Mouse (Mus musculus) intestine, embryonic 15.5 days (tissue): ENCODE measurements around the gene Gm10392. TPM values are rescaled to one million over a fixed set of nuclear protein-coding genes. Genes with fewer than 3 reads are reported as not detected.
"Not testable (repeated sequence)": the region's sequence is repeated elsewhere in the genome, so short reads cannot be mapped to it uniquely, and the experiment has no call there.

ENCODE experiments used
- ATAC-seq: fragments of 200-750 bp; cut with Nextera tagmentation; 2 replicates; pipeline ENCODE4 v1.8.0; 2017; ENCODE audit warnings: moderate TSS enrichment, moderate library complexity
- H3K27ac ChIP-seq: fragments of 300-500 bp; sonication (generic); 2 replicates; pipeline ENCODE4 v1.5.1; 2015; ENCODE audit warnings: mild to moderate bottlenecking, inconsistent platforms
- H3K27me3 ChIP-seq: fragments of 300-500 bp; sonication (generic); replicated peaks from 2 replicates; pipeline ENCODE4 v1.6.1; 2015; ENCODE audit warnings: inconsistent platforms
- H3K36me3 ChIP-seq: fragments of 300-500 bp; sonication (generic); 2 replicates; pipeline ENCODE4 v1.6.1; 2015; ENCODE audit warnings: inconsistent platforms
- H3K4me1 ChIP-seq: fragments of 300-500 bp; sonication (generic); replicated peaks from 2 replicates; pipeline ENCODE4 v1.6.1; 2015; ENCODE audit warnings: inconsistent platforms
- H3K4me2 ChIP-seq: fragments of 300-500 bp; sonication (generic); replicated peaks from 2 replicates; pipeline ENCODE4 v1.6.1; 2015; ENCODE audit warnings: mild to moderate bottlenecking, inconsistent platforms
- H3K4me3 ChIP-seq: fragments of 300-500 bp; sonication (generic); replicated peaks from 2 replicates; pipeline ENCODE4 v1.5.1; 2015; ENCODE audit warnings: inconsistent platforms
- H3K9ac ChIP-seq: fragments of 300-500 bp; sonication (generic); 2 replicates; pipeline ENCODE4 v1.6.1; 2015; ENCODE audit warnings: inconsistent platforms
- H3K9me3 ChIP-seq: fragments of 300-500 bp; sonication (generic); 2 replicates; pipeline ENCODE4 v1.6.1; 2016; ENCODE audit warnings: inconsistent platforms
- WGBS: fragments of 180-500 bp; shearing (Covaris S2); methylation state at CpG from one replicate; pipeline ENCODE4 v1.1.7; 2015; 5-methylcytosine and 5-hydroxymethylcytosine counted together
- polyA plus RNA-seq: library from polyadenylated mRNA; unstranded; fragments of >200 nt; fragmentation: Nextera tagmentation; extraction: Ambion mirVana; gene quantifications from 2 replicates; pipeline ENCODE4 v1.2.1, GENCODE M21; 2015

The Gm10392 gene
- polyA plus RNA-seq: not detected in 2 replicates

GRCm38 (mm10) chr11:77519043-77519442 lies at the start of gene Gm10392:
Gm10392 (minus strand) TSS chr11:77519198.
- no peak within 1 kb of the TSS for H3K4me3 ChIP-seq
- H3K36me3 ChIP-seq: no peaks in the 10 kb centered on the region
- no peak for ATAC-seq
- no peak within 1 kb of the TSS for H3K27ac ChIP-seq
- no peak within 1 kb of the TSS for H3K4me2 ChIP-seq
- no peak within 1 kb of the TSS for H3K9ac ChIP-seq
- H3K4me1 ChIP-seq: peaks cover 20% of the 10 kb centered on the region
- H3K27me3 ChIP-seq: peaks cover 8% of the 10 kb centered on the region; the same call in 1 of the 2 replicates
- H3K9me3 ChIP-seq: no peaks in the 10 kb centered on the region
- 59% methylated on average over 5 of the region's 5 CpGs for WGBS

DNA sequence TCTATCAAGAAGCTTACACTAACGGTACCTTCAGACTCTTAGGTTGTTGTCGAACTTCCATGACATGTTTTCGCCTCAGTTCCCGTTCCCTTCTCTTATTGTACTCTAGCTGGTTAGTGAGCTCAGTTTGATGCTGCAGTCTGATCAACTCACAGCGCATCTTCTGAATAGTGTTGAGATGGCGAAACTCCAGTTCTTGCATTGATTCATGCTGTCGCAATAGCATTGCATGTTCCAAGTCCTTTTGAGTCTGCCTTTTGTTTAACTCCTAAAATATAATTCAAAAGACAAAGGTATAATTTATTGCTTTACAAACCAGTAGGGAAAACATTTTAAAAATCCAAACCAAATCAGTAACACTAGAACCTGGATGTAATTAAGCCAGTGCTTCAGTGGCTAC lies 26.3 kb upstream of the Gm10392 start:
- ATAC-seq: no peak
- 96% methylated on average over 7 of the region's 7 CpGs for WGBS
- H3K36me3 ChIP-seq: peaks cover 23% of the 10 kb centered on the region
- no peak overlapping the region for H3K9ac ChIP-seq
- no peak overlapping the region for H3K4me2 ChIP-seq
- no peaks in the 10 kb centered on the region for H3K27me3 ChIP-seq
- no peaks in the 10 kb centered on the region for H3K9me3 ChIP-seq
- H3K27ac ChIP-seq: no peak overlapping the region
- no peak overlapping the region for H3K4me3 ChIP-seq
- H3K4me1 ChIP-seq: no peaks in the 10 kb centered on the region

GRCm38 (mm10) chr11:77532202-77532846 lies 13.3 kb upstream of the Gm10392 start:
- WGBS: 88% methylated on average over 4 of the region's 4 CpGs
- H3K4me1 ChIP-seq: no peaks in the 10 kb centered on the region
- H3K9me3 ChIP-seq: no peaks in the 10 kb centered on the region
- H3K36me3 ChIP-seq: no peaks in the 10 kb centered on the region
- H3K4me2 ChIP-seq: no peak overlapping the region
- no peak for ATAC-seq
- no peak overlapping the region for H3K9ac ChIP-seq
- H3K4me3 ChIP-seq: no peak overlapping the region
- H3K27ac ChIP-seq: no peak overlapping the region
- no peaks in the 10 kb centered on the region for H3K27me3 ChIP-seq

DNA sequence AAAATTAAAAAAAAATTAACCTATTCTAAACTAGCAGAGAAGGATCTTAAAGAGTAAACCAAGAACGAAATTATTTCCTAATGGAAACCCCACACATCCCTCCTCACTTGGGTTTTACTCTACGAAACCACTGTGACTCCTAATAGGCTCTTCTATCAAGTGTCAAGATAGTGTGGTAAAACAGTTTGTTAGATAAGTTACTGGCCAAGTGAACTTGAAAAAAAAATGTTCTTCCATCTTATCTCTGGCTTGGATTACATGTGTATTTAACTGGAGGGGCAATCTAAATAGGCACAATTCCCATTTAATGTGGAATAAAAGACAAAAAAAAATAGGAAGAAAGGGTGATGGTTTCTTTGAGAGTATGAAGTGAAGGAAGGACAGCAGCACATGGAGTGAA lies 11.9 kb upstream of the Gm10392 start:
- Histone ChIP-seq H3K4me3 (no peak overlapping the region), H3K9ac (no peak overlapping the region), H3K9me3 (no peaks in the 10 kb centered on the region), H3K36me3 (no peaks in the 10 kb centered on the region), H3K4me2 (no peak overlapping the region), H3K27ac (no peak overlapping the region), H3K27me3 (no peaks in the 10 kb centered on the region), H3K4me1 (no peaks in the 10 kb centered on the region)
- ATAC-seq: no peak
- 82% methylated on average over 2 of the region's 2 CpGs for WGBS

- Histone ChIP-seq H3K36me3 (no peaks in the 10 kb centered on the region), H3K4me1 (no peaks in the 10 kb centered on the region), H3K27me3 (no peaks in the 10 kb centered on the region), H3K9ac (no peak overlapping the region), H3K27ac (no peak overlapping the region), H3K9me3 (no peaks in the 10 kb centered on the region), H3K4me3 (no peak overlapping the region), H3K4me2 (no peak overlapping the region)
- no peak for ATAC-seq
- WGBS: 80% methylated on average over 3 of the region's 3 CpGs
These were observed 10.6 kb upstream of the Gm10392 start for GRCm38 (mm10) chr11:77529644-77530043.

GRCm38 (mm10) chr11:77528420-77528819 lies 9.4 kb upstream of the Gm10392 start:
- not testable (repeated sequence) for H3K4me1 ChIP-seq, H3K27me3 ChIP-seq, H3K4me2 ChIP-seq, ATAC-seq, H3K9me3 ChIP-seq, H3K4me3 ChIP-seq, H3K27ac ChIP-seq, H3K9ac ChIP-seq, H3K36me3 ChIP-seq
- WGBS: 84% methylated on average over 3 of the region's 3 CpGs

DNA sequence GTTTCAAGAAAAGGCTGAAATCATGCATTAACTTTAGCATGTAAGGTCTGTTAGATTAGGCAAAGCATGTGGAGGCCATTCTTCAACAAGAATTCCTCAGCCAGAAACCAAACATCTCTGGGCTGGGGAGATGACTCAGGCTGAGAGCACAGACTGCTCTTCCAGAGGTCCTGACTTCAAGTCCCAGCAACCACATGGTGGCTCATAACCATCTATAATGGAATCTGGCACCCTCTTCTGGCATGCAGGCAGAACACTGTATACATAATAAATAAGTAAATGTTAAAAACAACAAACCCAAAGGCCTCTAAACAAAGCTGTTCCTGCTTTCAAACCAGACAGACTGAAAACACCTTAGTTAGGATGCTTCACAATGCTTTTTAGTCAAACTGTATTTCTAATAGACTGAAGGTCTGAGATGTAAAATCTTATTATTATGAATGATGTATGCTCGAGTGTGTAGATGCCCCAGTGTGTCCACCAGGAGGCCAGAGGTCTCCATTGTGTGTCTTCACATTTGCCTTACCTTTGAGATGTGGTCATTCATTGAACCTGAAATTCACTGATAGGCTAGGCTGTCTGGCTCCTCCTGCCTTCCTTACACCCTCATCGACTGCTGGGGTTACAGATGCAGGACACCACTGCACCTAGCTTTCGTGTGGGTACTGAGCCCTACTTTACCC lies 6.9 kb upstream of the Gm10392 start:
- no peak for ATAC-seq
- 83% methylated on average over 3 of the region's 3 CpGs for WGBS
- Histone ChIP-seq H3K9ac (no peak overlapping the region), H3K9me3 (no peaks in the 10 kb centered on the region), H3K36me3 (no peaks in the 10 kb centered on the region), H3K27ac (no peak overlapping the region), H3K4me1 (no peaks in the 10 kb centered on the region), H3K4me2 (no peak overlapping the region), H3K4me3 (no peak overlapping the region), H3K27me3 (no peaks in the 10 kb centered on the region)

- Histone ChIP-seq H3K4me1 (peaks cover 3% of the 10 kb centered on the region), H3K4me2 (no peak overlapping the region), H3K27ac (no peak overlapping the region), H3K9me3 (no peaks in the 10 kb centered on the region), H3K4me3 (no peak overlapping the region), H3K27me3 (peaks cover 3% of the 10 kb centered on the region; the same call in 1 of the 2 replicates), H3K9ac (no peak overlapping the region), H3K36me3 (no peaks in the 10 kb centered on the region)
- 56% methylated on average over 5 of the region's 5 CpGs for WGBS
- no peak for ATAC-seq
These were observed 1.9 kb upstream of the Gm10392 start for GRCm38 (mm10) chr11:77520601-77521529.

GRCm38 (mm10) chr11:77518051-77518798 lies 773 bp downstream of the Gm10392 start:
- no peak overlapping the region for H3K4me2 ChIP-seq
- peaks cover 8% of the 10 kb centered on the region; the same call in 1 of the 2 replicates for H3K27me3 ChIP-seq
- H3K4me1 ChIP-seq: peaks cover 25% of the 10 kb centered on the region
- ATAC-seq: no peak
- H3K27ac ChIP-seq: no peak overlapping the region
- H3K4me3 ChIP-seq: no peak overlapping the region
- H3K36me3 ChIP-seq: no peaks in the 10 kb centered on the region
- H3K9ac ChIP-seq: no peak overlapping the region
- H3K9me3 ChIP-seq: no peaks in the 10 kb centered on the region
- 79% methylated on average over 27 of the region's 27 CpGs for WGBS

- ATAC-seq: no peak
- Histone ChIP-seq H3K27ac (no peak overlapping the region), H3K36me3 (no peaks in the 10 kb centered on the region), H3K4me3 (no peak overlapping the region), H3K4me1 (peaks cover 30% of the 10 kb centered on the region), H3K27me3 (peaks cover 8% of the 10 kb centered on the region; the same call in 1 of the 2 replicates), H3K9ac (no peak overlapping the region), H3K9me3 (no peaks in the 10 kb centered on the region), H3K4me2 (no peak overlapping the region)
- 67% methylated on average over 5 of the region's 5 CpGs for WGBS
These were observed 2.2 kb downstream of the Gm10392 start for GRCm38 (mm10) chr11:77516553-77517425.
